8 mouse cellular contexts compared by ENCODE assay signal in genomic region chr9:37053041-37053440, GRCm38 (mm10).
A peak's percentile ranks its signal among the peaks of the same experiment; 100 is the strongest.
DNase-seq lines count a peak whose midpoint lies in the region; ATAC-seq and TF ChIP-seq lines count a peak whose summit lies in the region.

No protein-coding gene starts in this region.

- peak; percentile 20 for DNase-seq in ovary, postnatal 14 days (ENCODE audit: low spot score)
- DNase-seq in ovary, postnatal 36 days (ENCODE audit: low spot score) = no peak
- DNase-seq in heart, adult 9 months (ENCODE audit: low spot score in 2 of 2) = peak; percentile 58 to 70
- peak; percentile 60 for DNase-seq in kidney, postnatal 10 days
- no peak for DNase-seq in stomach, postnatal 0 days (ENCODE audit: low spot score)
- DNase-seq in adrenal gland, postnatal 25 days = no peak
- no peak for DNase-seq in layer of hippocampus, adult 9-10 months (ENCODE audit: low spot score)
- no peak for DNase-seq in adrenal gland, postnatal 4 days (ENCODE audit: low spot score in 2 of 2)

- no peak for TF ChIP-seq CTCF in stomach, postnatal 0 days (IDR thresholded peaks at IDR 0.05; ENCODE audit: low read depth)

- peak overlapping the region; percentile 78 for H3K27ac ChIP-seq in stomach, postnatal 0 days (replicated peaks)

- no peaks in the 10 kb centered on the region for H3K36me3 ChIP-seq in stomach, postnatal 0 days (ENCODE audit: control insufficient read depth, insufficient read depth, low read length)

- no peak for TF ChIP-seq EP300 in stomach, postnatal 0 days (optimal IDR thresholded peaks at IDR 0.05)

- H3K4me2 ChIP-seq in stomach, postnatal 0 days (replicated peaks; ENCODE audit: low read depth) = peak overlapping the region; percentile 11; the same call in 1 of the 2 replicates

- no peaks in the 10 kb centered on the region for H3K27me3 ChIP-seq in stomach, postnatal 0 days (ENCODE audit: control insufficient read depth, insufficient read depth, low read length)

- no peaks in the 10 kb centered on the region for H3K9me3 ChIP-seq in stomach, postnatal 0 days (ENCODE audit: control insufficient read depth, low read length)

- H3K9ac ChIP-seq in stomach, postnatal 0 days (ENCODE audit: low read length) = no peak overlapping the region

- 49% methylated on average over 6 of the region's 6 CpGs for WGBS in stomach, postnatal 0 days

- H3K4me3 ChIP-seq in stomach, postnatal 0 days (ENCODE audit: low read depth, low read length) = no peak overlapping the region

- peak; percentile 24; the same call in 1 of the 2 replicates for ATAC-seq in stomach, postnatal 0 days (ENCODE audit: low FRiP score, low TSS enrichment)

- peaks cover 7% of the 10 kb centered on the region; the same call in 1 of the 2 replicates for H3K4me1 ChIP-seq in stomach, postnatal 0 days (replicated peaks; ENCODE audit: control insufficient read depth, insufficient read depth)

Comparison
In these comparisons a context has a peak if more than half of its experiments do, and no peak if none do; other contexts are left out.
1. DNase-seq: peak in ovary, postnatal 14 days (single experiment), heart, adult 9 months (2 of 2) and kidney, postnatal 10 days (single experiment); none in ovary, postnatal 36 days (single experiment), stomach, postnatal 0 days (single experiment), adrenal gland, postnatal 25 days (single experiment), layer of hippocampus, adult 9-10 months (single experiment) and adrenal gland, postnatal 4 days (0 of 2).